Mouse (Mus musculus) bone marrow macrophage, adult 2 months (primary cell): Measurements from ENCODE around the gene S100a4.

Source experiments
- CTCF ChIP-seq: IDR thresholded peaks from 2 replicates; pipeline ENCODE4 v1.5.1; 2012; ENCODE audit warnings: low read depth, mild to moderate bottlenecking, low read length, moderate library complexity
- POLR2A ChIP-seq: IDR thresholded peaks from 2 replicates; pipeline ENCODE4 v1.6.1; 2012; ENCODE audit warnings: mild to moderate bottlenecking, low read depth, low read length, borderline replicate concordance

DNA sequence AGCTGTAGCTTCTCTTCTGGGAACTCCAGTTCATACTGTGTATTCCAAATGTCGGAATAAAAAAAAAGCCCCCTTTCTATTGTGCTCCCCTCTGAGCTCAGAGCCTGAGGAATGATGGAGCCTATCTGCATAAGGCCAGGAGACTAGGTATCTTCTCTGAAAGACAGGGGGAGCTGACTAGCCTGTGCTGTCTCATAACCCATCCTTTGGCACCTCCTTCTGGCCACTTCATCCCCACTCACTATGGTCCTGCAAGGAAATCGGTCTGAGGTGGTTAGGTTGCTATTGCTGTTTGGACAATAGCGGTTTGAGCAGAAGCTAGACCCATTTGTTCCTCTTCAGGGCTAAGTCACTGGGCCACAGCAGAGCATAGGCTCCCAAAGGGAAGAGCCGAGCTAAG lies 24.2 kb downstream of the S100a4 start:
- TF ChIP-seq CTCF (no peak), POLR2A (no peak)
